Mouse (Mus musculus): ENCODE results near the gene Dcaf15. TPM values are rescaled to one million over a fixed set of nuclear protein-coding genes. Genes with fewer than 3 reads are reported as not detected.

Dcaf15 gene
- polyA plus RNA-seq, 1 experiment = 23.7 TPM

GRCm38 (mm10) chr8:84103601-84104000 is 967 bp downstream of the Dcaf15 start:
- Histone ChIP-seq H3K4me3 (ENCODE audit: insufficient read depth, low read length) (peak overlapping the region; percentile 87), H3K27ac (ENCODE audit: insufficient read depth, low read depth, low read length) (no peak overlapping the region), H3K4me1 (ENCODE audit: control insufficient read depth, insufficient read depth, low read length) (peaks cover 17% of the 10 kb centered on the region)
- TF ChIP-seq CTCF (IDR thresholded peaks at IDR 0.05; ENCODE audit: low read depth, low read length) (no peak), POLR2A (IDR thresholded peaks at IDR 0.05; ENCODE audit: borderline replicate concordance, low read depth, low read length) (no peak)

GRCm38 (mm10) chr8:84101476-84102270 is 2.9 kb downstream of the Dcaf15 start:
- TF ChIP-seq POLR2A (IDR thresholded peaks at IDR 0.05; ENCODE audit: borderline replicate concordance, low read depth, low read length) (no peak), CTCF (IDR thresholded peaks at IDR 0.05; ENCODE audit: low read depth, low read length) (no peak)
- H3K27ac ChIP-seq (ENCODE audit: insufficient read depth, low read depth, low read length) = no peak overlapping the region
- H3K4me3 ChIP-seq (ENCODE audit: insufficient read depth, low read length) = no peak overlapping the region
- H3K4me1 ChIP-seq (ENCODE audit: control insufficient read depth, insufficient read depth, low read length) = peaks cover 17% of the 10 kb centered on the region

- Histone ChIP-seq H3K4me1 (ENCODE audit: control insufficient read depth, insufficient read depth, low read length) (0 out of 2 replicates have a peak, but pooled peaks cover 3% of the 10 kb centered on the region), H3K4me3 (ENCODE audit: insufficient read depth, low read length) (no peak overlapping the region), H3K27ac (ENCODE audit: insufficient read depth, low read depth, low read length) (no peak overlapping the region)
- TF ChIP-seq CTCF (IDR thresholded peaks at IDR 0.05; ENCODE audit: low read depth, low read length) (no peak), POLR2A (IDR thresholded peaks at IDR 0.05; ENCODE audit: borderline replicate concordance, low read depth, low read length) (no peak)
Measured at GRCm38 (mm10) chr8:84098376-84098775, 6.2 kb downstream of the Dcaf15 start.

GRCm38 (mm10) chr8:84096061-84096460 is 8.5 kb downstream of the Dcaf15 start:
- no peak for TF ChIP-seq POLR2A (IDR thresholded peaks at IDR 0.05; ENCODE audit: borderline replicate concordance, low read depth, low read length)
- TF ChIP-seq CTCF (IDR thresholded peaks at IDR 0.05; ENCODE audit: low read depth, low read length) = no peak
- Histone ChIP-seq H3K4me3 (ENCODE audit: insufficient read depth, low read length) (no peak overlapping the region), H3K27ac (ENCODE audit: insufficient read depth, low read depth, low read length) (no peak overlapping the region), H3K4me1 (ENCODE audit: control insufficient read depth, insufficient read depth, low read length) (no peaks in the 10 kb centered on the region)

GRCm38 (mm10) chr8:84090585-84090984 is 14.0 kb downstream of the Dcaf15 start:
- Histone ChIP-seq H3K4me1 (ENCODE audit: control insufficient read depth, insufficient read depth, low read length) (no peaks in the 10 kb centered on the region), H3K27ac (ENCODE audit: insufficient read depth, low read depth, low read length) (no peak overlapping the region), H3K4me3 (ENCODE audit: insufficient read depth, low read length) (no peak overlapping the region)
- TF ChIP-seq POLR2A (IDR thresholded peaks at IDR 0.05; ENCODE audit: borderline replicate concordance, low read depth, low read length) = no peak
- TF ChIP-seq CTCF (IDR thresholded peaks at IDR 0.05; ENCODE audit: low read depth, low read length) = no peak

- no peaks in the 10 kb centered on the region for H3K4me1 ChIP-seq (ENCODE audit: control insufficient read depth, insufficient read depth, low read length)
Measured at GRCm38 (mm10) chr8:84089277-84089676, 15.3 kb downstream of the Dcaf15 start.

GRCm38 (mm10) chr8:84087821-84088220 is 16.7 kb downstream of the Dcaf15 start:
- TF ChIP-seq POLR2A (IDR thresholded peaks at IDR 0.05; ENCODE audit: borderline replicate concordance, low read depth, low read length) (no peak), CTCF (IDR thresholded peaks at IDR 0.05; ENCODE audit: low read depth, low read length) (no peak)
- no peaks in the 10 kb centered on the region for H3K4me1 ChIP-seq (ENCODE audit: control insufficient read depth, insufficient read depth, low read length)
- H3K27ac ChIP-seq (ENCODE audit: insufficient read depth, low read depth, low read length) = no peak overlapping the region
- H3K4me3 ChIP-seq (ENCODE audit: insufficient read depth, low read length) = no peak overlapping the region

More at GRCm38 (mm10) chr8:84089277-84089676, 15.3 kb downstream of the Dcaf15 start:
- no peak overlapping the region for H3K27ac ChIP-seq (ENCODE audit: insufficient read depth, low read depth, low read length)
- H3K4me3 ChIP-seq (ENCODE audit: insufficient read depth, low read length) = no peak overlapping the region
- TF ChIP-seq CTCF (IDR thresholded peaks at IDR 0.05; ENCODE audit: low read depth, low read length) (no peak), POLR2A (IDR thresholded peaks at IDR 0.05; ENCODE audit: borderline replicate concordance, low read depth, low read length) (no peak)

GRCm38 (mm10) chr8:84087156-84087555 is 17.4 kb downstream of the Dcaf15 start:
- H3K4me3 ChIP-seq (ENCODE audit: insufficient read depth, low read length) = no peak overlapping the region
- no peak overlapping the region for H3K27ac ChIP-seq (ENCODE audit: insufficient read depth, low read depth, low read length)
- TF ChIP-seq CTCF (IDR thresholded peaks at IDR 0.05; ENCODE audit: low read depth, low read length) (no peak), POLR2A (IDR thresholded peaks at IDR 0.05; ENCODE audit: borderline replicate concordance, low read depth, low read length) (no peak)
- H3K4me1 ChIP-seq (ENCODE audit: control insufficient read depth, insufficient read depth, low read length) = no peaks in the 10 kb centered on the region

- Histone ChIP-seq H3K4me1 (ENCODE audit: control insufficient read depth, insufficient read depth, low read length) (no peaks in the 10 kb centered on the region), H3K4me3 (ENCODE audit: insufficient read depth, low read length) (no peak overlapping the region), H3K27ac (ENCODE audit: insufficient read depth, low read depth, low read length) (no peak overlapping the region)
- TF ChIP-seq CTCF (IDR thresholded peaks at IDR 0.05; ENCODE audit: low read depth, low read length) (no peak), POLR2A (IDR thresholded peaks at IDR 0.05; ENCODE audit: borderline replicate concordance, low read depth, low read length) (no peak)
Measured at GRCm38 (mm10) chr8:84084341-84085115, 20.0 kb downstream of the Dcaf15 start.

- Histone ChIP-seq H3K27ac (ENCODE audit: insufficient read depth, low read depth, low read length) (no peak overlapping the region), H3K4me1 (ENCODE audit: control insufficient read depth, insufficient read depth, low read length) (no peaks in the 10 kb centered on the region), H3K4me3 (ENCODE audit: insufficient read depth, low read length) (no peak overlapping the region)
- TF ChIP-seq CTCF (IDR thresholded peaks at IDR 0.05; ENCODE audit: low read depth, low read length) = no peak
- TF ChIP-seq POLR2A (IDR thresholded peaks at IDR 0.05; ENCODE audit: borderline replicate concordance, low read depth, low read length) = no peak
Measured at GRCm38 (mm10) chr8:84083829-84084241, 20.7 kb downstream of the Dcaf15 start.

Measured in bone marrow macrophage, adult 2 months (primary cell).